Mouse (Mus musculus) heart, adult 11 months (tissue): ENCODE measurements at regions not wholly inside any gene's neighbourhood (a gene's known extent, or its start where the extent isn't known, plus 50 kb on each side); places are given as distances from the start of the nearest gene placed in this dataset.
"Not testable (repeated sequence)": the region's sequence is repeated elsewhere in the genome, so short reads cannot be mapped to it uniquely, and the experiment has no call there.

Source experiments
- DNase-seq: peaks from one replicate; pipeline ENCODE4 v3.0.0; 2022

- DNase-seq, result peak; percentile 57
These were observed 447.5 kb downstream of the Kcnt2 start for GRCm38 (mm10) chr1:140693482-140693881.

DNA sequence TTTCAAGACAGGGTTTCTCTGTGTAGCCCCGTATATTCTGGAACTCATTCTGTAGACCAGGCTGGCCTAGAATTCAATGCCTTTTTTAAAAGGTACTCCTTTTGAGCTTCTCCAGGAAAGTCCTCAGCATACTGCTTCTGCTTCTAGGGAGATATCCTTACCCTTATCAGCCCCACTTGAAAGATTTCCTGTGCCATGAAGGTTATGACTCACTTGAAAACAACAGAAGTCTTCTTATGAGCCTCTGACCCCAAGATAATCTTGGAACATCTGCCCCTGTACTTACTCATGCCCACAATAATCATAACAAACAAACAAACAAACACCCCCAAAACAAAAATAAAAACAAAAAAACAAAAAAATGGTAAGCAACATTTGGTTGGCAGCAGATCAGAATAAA lies 484.2 kb downstream of the Kcnt2 start:
- no peak for DNase-seq

- DNase-seq, result no peak
These were observed 493.2 kb downstream of the Kcnt2 start for GRCm38 (mm10) chr1:140739001-140739728.

DNA sequence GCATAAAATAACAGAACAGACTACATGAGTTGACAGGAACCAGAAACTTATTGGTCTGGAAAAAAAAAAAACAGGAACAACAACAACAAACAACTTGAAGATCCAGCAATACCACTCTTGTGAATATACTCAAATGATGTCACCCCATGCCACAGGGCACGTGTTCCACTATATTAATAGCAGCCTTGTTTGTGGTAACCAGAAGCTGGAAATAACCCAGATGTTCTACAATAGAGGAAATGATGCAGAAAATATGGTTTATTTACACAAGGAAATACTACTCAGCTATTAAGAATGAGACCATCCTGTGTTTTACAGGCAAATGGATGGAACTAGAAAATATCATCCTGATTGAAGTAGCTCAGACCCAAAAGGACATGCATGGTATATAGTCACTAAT lies 494.1 kb downstream of the Kcnt2 start:
- DNase-seq, result no peak

DNA sequence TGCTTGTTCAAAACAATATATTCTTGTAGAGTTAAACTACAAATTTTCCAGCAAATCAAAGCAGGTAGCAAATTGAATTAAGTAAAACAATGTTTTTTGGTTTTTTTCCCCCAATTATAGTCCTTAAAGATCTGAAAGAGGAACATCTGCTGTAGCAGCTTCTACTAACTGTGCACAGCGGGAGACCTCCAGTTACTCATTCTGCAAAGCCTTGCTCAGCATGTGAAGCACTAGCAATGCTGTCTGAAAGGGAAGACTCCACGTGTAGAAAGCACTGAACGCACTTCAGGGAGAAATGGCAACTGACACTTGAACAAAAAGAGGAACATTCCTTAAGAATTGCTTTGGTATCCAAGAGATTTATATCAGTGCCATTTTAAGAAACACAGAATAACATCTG lies 502.1 kb downstream of the Kcnt2 start:
- no peak for DNase-seq

DNA sequence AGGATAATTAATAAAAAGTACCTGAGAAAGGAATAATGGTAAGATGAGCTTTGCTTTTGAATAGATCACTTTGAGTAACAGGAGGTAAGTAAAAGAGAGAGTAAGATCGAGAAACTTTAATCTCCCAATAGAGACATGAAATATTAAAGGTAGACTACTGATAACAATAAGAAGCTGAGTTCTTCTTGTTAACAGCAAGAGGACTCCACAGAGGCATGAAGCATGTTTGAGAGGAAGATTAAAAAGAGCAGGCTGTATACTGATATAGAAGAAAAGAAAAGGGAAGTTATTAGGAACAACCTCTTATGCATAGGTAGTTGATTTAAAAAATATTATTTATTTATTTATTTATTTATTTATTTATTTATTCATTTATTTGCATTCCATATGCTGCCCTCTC lies 519.9 kb downstream of the Kcnt2 start:
- DNase-seq, result no peak

DNA sequence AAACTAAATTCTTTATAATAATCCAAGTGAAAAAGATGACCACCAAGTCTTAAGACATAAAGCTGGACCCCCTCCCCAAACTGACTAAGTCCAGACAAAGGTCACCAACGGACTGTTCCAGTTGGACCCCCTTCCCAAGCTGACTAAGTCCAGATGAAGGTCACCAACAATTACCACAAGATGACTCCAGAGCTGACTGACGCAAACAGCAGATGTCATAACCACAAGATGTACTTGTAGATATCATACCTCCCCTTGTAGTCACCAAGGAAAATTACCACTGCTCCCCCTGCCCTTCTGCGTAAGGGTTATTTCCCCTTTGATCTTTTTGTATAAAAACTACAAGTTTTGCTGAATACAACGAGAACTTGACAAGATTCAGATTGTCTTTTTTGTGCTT lies 527.8 kb downstream of the Kcnt2 start:
- DNase-seq, result not testable (repeated sequence)

DNA sequence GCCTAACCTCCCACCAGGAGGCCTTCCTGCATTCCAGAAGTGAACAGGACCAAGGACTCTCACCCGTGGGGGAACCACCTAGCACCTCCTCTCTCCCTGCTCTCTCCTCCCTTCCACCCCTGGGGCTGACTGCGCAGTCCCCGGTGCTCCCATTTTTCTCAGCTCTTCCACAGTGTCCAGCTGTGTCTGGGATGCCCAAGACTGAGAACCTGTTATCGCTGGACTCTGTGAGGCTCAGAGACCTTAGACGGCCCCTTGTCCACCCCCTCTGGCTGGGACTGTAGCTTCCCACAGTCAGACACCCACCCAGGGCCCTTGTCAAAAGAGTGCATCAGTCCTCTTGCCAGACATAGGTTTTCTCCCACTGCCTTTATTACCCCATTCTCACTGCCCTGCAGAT lies 564.2 kb downstream of the Kcnt2 start:
- DNase-seq, result peak; percentile 79

- DNase-seq, result no peak
These were observed 592.8 kb downstream of the Kcnt2 start for GRCm38 (mm10) chr1:140838766-140839165.

DNA sequence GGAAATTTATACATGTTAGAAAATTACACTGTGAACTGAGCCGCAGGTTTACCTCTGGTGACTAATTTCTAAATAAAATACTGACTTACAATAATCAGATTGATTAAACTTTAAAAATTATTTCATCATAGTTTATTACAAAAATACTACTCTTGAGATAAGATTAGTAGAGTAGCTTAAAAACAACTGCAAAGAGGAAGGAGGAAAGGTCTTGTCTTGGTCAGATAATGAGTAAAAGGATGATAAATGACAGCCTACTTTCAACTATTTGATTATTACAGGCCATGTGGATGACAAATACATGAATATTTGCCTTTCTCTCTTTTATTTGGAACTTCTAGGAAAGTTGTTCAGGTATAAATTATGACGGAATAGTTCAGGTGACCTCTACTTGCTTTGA lies 594.6 kb downstream of the Kcnt2 start:
- no peak for DNase-seq

DNA sequence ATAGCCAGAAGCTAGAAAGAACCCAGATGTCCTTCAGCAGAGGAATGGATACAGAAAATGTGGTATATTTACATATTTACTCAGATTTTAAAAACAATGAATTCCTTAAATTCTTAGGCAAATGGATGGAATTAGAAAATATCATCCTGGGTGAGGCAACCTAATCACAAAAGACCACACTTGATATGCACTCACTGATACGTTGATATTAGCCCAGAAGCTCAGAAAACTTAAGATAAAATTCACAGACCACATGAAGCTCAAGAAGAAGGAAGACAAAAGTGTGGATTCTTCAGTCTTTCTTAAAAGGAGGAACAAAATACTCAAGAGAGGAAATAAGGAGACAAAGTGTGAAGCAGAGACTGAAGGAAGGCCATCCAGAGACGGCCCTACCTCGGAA lies 602.1 kb downstream of the Kcnt2 start:
- not testable (repeated sequence) for DNase-seq

GRCm38 (mm10) chr1:140851568-140851967 lies 605.6 kb downstream of the Kcnt2 start:
- no peak for DNase-seq
